Mouse (Mus musculus) hindlimb bud, embryonic 11.5 days (tissue): ENCODE data around the gene Frmd3.
"Not testable (repeated sequence)": the region's sequence is repeated elsewhere in the genome, so short reads cannot be mapped to it uniquely, and the experiment has no call there.

Experiments used
- DNase-seq: peaks from one replicate; pipeline ENCODE4 v3.0.0-alpha.2; 2012; ENCODE audit warnings: low read depth, low spot score; ENCODE audit errors: extremely low spot score

Frmd3 gene

GRCm38 (mm10) chr4:74013211-74014047, at the start of gene Frmd3:
TSS of gene Frmd3 (plus strand) at chr4:74013442.
- DNase-seq: no peak

DNA sequence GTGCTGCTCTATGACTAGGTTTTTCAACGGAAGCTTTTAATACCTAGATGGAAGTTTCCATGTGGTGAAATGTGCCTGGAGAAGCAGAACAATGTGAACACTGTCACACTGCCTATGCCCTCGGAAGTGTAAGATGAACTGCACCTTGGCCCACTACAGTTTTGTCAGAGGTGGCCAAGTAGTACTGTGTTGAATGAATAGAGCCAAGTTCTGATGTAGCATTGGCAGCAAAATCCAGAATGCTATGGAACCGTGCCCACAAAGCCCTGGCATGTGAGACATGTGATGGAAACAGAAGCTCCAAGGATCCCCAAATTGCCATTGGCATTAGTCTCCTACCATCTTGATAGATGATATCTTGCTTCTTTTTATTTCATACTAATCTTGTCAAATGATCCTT, 32.8 kb upstream of the Frmd3 start:
- DNase-seq: no peak

GRCm38 (mm10) chr4:74012277-74012676, 965 bp upstream of the Frmd3 start:
- no peak for DNase-seq

DNA sequence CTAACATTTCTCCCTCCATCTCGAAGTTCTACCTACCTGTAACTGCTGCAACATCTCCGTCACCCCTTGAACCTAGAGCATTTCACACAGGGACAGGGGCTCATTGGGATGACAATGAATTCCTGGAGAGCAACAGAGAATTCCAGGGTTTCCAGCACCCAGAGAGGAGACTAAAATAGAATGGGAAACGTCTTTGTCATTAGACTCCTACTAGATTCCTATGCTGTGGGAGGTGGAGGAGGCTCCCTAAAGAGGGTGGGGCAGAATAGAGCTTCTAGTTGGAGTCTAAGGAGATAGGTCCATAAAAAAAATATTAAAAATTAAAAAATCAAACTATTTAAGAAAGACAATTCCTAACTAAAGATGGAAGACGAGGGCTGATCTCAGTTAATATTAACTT, 542 bp upstream of the Frmd3 start:
- no peak for DNase-seq

DNA sequence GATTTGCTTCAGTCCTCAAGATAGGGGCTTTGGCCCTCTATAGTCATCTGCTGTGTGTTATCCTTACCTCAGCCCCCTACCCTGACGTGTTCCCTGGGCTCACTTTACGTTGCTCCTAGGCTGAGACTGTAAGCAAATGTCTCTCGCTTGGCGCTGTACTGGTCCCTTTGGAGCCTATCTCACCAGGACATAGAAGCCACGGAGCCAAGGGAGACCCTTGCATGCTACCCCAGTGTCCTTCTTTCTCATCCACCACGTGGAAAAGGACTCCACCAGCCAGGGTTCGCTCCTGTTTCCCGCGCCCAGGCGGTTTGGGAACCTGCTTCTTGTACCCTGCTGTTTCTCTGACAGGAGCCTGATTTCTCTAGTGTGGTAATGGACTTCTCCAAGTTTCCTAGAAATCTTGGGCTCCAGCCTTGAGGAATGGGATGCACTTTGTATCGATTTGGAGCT, 832 bp downstream of the Frmd3 start:
- no peak for DNase-seq

GRCm38 (mm10) chr4:74020084-74020483, 6.8 kb downstream of the Frmd3 start:
- no peak for DNase-seq

GRCm38 (mm10) chr4:74043226-74043625, 30.0 kb downstream of the Frmd3 start:
- no peak for DNase-seq

GRCm38 (mm10) chr4:74051692-74052091, 38.5 kb downstream of the Frmd3 start:
- DNase-seq: no peak

DNA sequence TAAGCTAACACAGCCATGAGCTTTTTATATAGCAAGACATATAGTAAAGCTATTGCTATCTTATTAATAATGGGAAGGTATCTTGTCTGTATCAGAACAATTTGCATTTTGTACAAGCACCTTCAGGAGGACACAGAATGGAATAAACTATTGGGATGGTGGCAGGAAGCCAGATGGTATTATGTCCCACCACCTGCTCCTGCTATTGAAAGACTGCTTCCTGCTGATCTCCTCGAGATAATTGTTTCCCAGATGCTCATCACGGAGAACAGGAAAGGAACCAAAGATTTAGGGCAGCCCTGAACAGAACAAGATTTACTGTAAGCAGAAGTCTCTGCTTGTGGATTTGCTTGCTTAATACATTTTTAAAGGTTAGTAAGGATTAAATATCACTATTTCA, 63.5 kb downstream of the Frmd3 start:
- DNase-seq: no peak

- no peak for DNase-seq
Measured at GRCm38 (mm10) chr4:74110816-74111215, 97.6 kb downstream of the Frmd3 start.

- no peak for DNase-seq
Measured at GRCm38 (mm10) chr4:74191528-74191927, 178.3 kb downstream of the Frmd3 start.

- no peak for DNase-seq
Measured at GRCm38 (mm10) chr4:74201281-74201811, 188.1 kb downstream of the Frmd3 start.

- not testable (repeated sequence) for DNase-seq
Measured at GRCm38 (mm10) chr4:74221780-74222179, 208.5 kb downstream of the Frmd3 start.

DNA sequence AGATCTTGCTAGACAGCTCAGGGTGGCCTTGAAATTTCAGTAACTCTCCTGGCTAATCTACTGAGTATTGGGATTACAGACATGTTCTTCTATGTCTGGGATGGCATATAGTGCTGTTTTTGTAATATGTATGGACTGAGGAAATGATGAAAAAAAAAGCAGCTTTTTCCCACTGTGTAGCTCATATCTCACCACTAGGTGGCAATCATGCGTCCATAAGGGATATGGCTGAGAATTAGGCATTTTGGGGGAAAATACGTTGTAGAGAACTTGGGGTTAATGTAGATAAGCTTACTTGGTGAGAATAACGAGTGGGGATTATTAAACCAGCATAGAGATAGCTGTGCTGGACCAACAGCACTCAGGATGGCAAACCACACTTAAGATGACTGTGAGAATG, 209.1 kb downstream of the Frmd3 start:
- DNase-seq: peak; percentile 12

GRCm38 (mm10) chr4:74224210-74224609, 211.0 kb downstream of the Frmd3 start:
- no peak for DNase-seq

DNA sequence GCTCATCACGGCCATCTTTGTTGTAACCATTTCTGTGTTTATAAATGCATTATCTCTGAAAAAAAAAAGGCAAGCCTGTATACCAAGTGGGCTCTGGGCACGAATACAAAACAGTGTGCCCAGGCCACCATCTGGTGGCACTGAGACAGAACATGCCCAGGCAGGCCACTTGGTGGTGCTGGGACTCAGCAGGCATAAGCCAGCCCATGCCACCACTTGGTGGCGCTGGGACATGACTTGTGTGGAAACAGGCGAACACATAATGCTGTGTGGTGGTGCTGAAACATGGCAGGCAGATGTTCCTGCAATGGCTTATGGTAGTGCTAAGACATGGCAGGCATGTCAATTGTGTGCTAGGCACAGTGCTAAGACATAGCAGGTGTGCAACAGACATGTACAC, 217.8 kb downstream of the Frmd3 start:
- DNase-seq: no peak

- peak; percentile 14 for DNase-seq
Measured at GRCm38 (mm10) chr4:74231405-74231804, 218.2 kb downstream of the Frmd3 start.

- DNase-seq: no peak
Measured at GRCm38 (mm10) chr4:74233534-74233933, 220.3 kb downstream of the Frmd3 start.

GRCm38 (mm10) chr4:74242176-74242575, 228.9 kb downstream of the Frmd3 start, which contains the start of gene Kdm4c:
TSS of gene Kdm4c (plus strand) at chr4:74242497.
- no peak for DNase-seq
